Mouse (Mus musculus) limb, embryonic 11.5 days (tissue): ENCODE results near the gene Ccdc9. TPM values are rescaled to one million over a fixed set of nuclear protein-coding genes. Genes with fewer than 3 reads are reported as not detected.
"Not testable (repeated sequence)": the region's sequence is repeated elsewhere in the genome, so short reads cannot be mapped to it uniquely, and the experiment has no call there.

ENCODE experiments used
- ATAC-seq: fragments of 200-750 bp; cut with Nextera tagmentation; 2 replicates; pipeline ENCODE4 v1.8.0; 2017; ENCODE audit warnings: low read depth; ENCODE audit not compliant: insufficient number of reproducible peaks, low FRiP score, low TSS enrichment
- DNase-seq: peaks from one replicate; pipeline ENCODE4 v3.0.0-alpha.2; 2015; ENCODE audit warnings: low spot score
- H3K27ac ChIP-seq: fragments of 300-500 bp; sonication (generic); replicated peaks from 2 replicates; pipeline ENCODE4 v1.5.1; 2014; ENCODE audit warnings: low read depth, mild to moderate bottlenecking, low read length
- H3K27me3 ChIP-seq: fragments of 300-500 bp; sonication (generic); 2 replicates; pipeline ENCODE4 v1.6.1; 2014; ENCODE audit warnings: mild to moderate bottlenecking, low read length, mixed read lengths; ENCODE audit not compliant: control insufficient read depth, insufficient read depth
- H3K36me3 ChIP-seq: fragments of 300-500 bp; sonication (generic); 2 replicates; pipeline ENCODE4 v1.6.1; 2014; ENCODE audit warnings: mild to moderate bottlenecking, low read length, moderate library complexity, mixed read lengths; ENCODE audit not compliant: control insufficient read depth, insufficient read depth
- H3K4me1 ChIP-seq: fragments of 300-500 bp; sonication (generic); 2 replicates; pipeline ENCODE4 v1.6.1; 2014; ENCODE audit warnings: low read length, mixed read lengths; ENCODE audit not compliant: control insufficient read depth, insufficient read depth
- H3K4me2 ChIP-seq: fragments of 300-500 bp; sonication (generic); 2 replicates; pipeline ENCODE4 v1.6.1; 2014; ENCODE audit warnings: low read depth, mild to moderate bottlenecking, moderate library complexity; ENCODE audit not compliant: severe bottlenecking
- H3K4me3 ChIP-seq: fragments of 300-500 bp; sonication (generic); 2 replicates; pipeline ENCODE4 v1.5.1; 2014; ENCODE audit warnings: low read depth, low read length
- H3K9ac ChIP-seq: fragments of 300-500 bp; sonication (generic); 2 replicates; pipeline ENCODE4 v1.6.1; 2014; ENCODE audit warnings: mild to moderate bottlenecking, low read length
- H3K9me3 ChIP-seq: fragments of 300-500 bp; sonication (generic); 2 replicates; pipeline ENCODE4 v1.6.1; 2016; ENCODE audit warnings: low read length; ENCODE audit not compliant: control insufficient read depth
- WGBS: fragments of 180-500 bp; shearing (Covaris S2); extraction: QIAGEN DNeasy Blood & Tissue Kit; methylation state at CpG from one replicate; pipeline ENCODE4 v1.1.7; 2014; 5-methylcytosine and 5-hydroxymethylcytosine counted together
- polyA plus RNA-seq: library from polyadenylated mRNA; unstranded; fragments of >200 nt; fragmentation: Nextera tagmentation; extraction: Ambion mirVana; gene quantifications from 2 replicates; pipeline ENCODE4 v1.2.1, GENCODE M21; 2014

The Ccdc9 gene
- polyA plus RNA-seq, 1 experiment from 2014 or later = 20.2 TPM

GRCm38 (mm10) chr7:16271139-16271538 is 15.5 kb downstream of the Ccdc9 start:
- DNase-seq = no peak
- Histone ChIP-seq H3K4me1 (peaks cover 14% of the 10 kb centered on the region), H3K27ac (no peak overlapping the region), H3K9ac (no peak overlapping the region), H3K36me3 (no peaks in the 10 kb centered on the region; the same call in 1 of the 2 replicates), H3K4me2 (no peak overlapping the region), H3K4me3 (no peak overlapping the region), H3K27me3 (no peaks in the 10 kb centered on the region), H3K9me3 (no peaks in the 10 kb centered on the region)
- ATAC-seq = no peak
- 65% methylated on average over 1 of the region's 1 CpGs for WGBS

- DNase-seq, H3K36me3 ChIP-seq, H3K4me2 ChIP-seq, H3K4me3 ChIP-seq, H3K27me3 ChIP-seq, ATAC-seq, H3K9me3 ChIP-seq, H3K4me1 ChIP-seq, H3K27ac ChIP-seq, H3K9ac ChIP-seq: not testable (repeated sequence)
- 86% methylated on average over 7 of the region's 7 CpGs for WGBS
These were observed 20.0 kb downstream of the Ccdc9 start for GRCm38 (mm10) chr7:16266593-16266992.

- DNase-seq = no peak
- no peak overlapping the region for H3K4me2 ChIP-seq
These were observed 20.7 kb downstream of the Ccdc9 start for GRCm38 (mm10) chr7:16265856-16266255.

GRCm38 (mm10) chr7:16263843-16264242 is 22.8 kb downstream of the Ccdc9 start:
- Histone ChIP-seq H3K9ac (no peak overlapping the region), H3K27ac (no peak overlapping the region), H3K36me3 (no peaks in the 10 kb centered on the region), H3K4me2 (no peak overlapping the region), H3K4me3 (no peak overlapping the region), H3K27me3 (no peaks in the 10 kb centered on the region), H3K9me3 (peaks cover 3% of the 10 kb centered on the region; the same call in 1 of the 2 replicates), H3K4me1 (no peaks in the 10 kb centered on the region)
- ATAC-seq (no peak), DNase-seq (no peak)
- 88% methylated on average over 5 of the region's 5 CpGs for WGBS

More at GRCm38 (mm10) chr7:16265856-16266255, 20.7 kb downstream of the Ccdc9 start:
- H3K9me3 ChIP-seq = peaks cover 3% of the 10 kb centered on the region; the same call in 1 of the 2 replicates
- ATAC-seq = no peak
- H3K27ac ChIP-seq = no peak overlapping the region
- H3K4me1 ChIP-seq = no peaks in the 10 kb centered on the region
- no peaks in the 10 kb centered on the region for H3K27me3 ChIP-seq
- no peak overlapping the region for H3K4me3 ChIP-seq
- H3K36me3 ChIP-seq = no peaks in the 10 kb centered on the region
- WGBS = 87% methylated on average over 11 of the region's 11 CpGs
- H3K9ac ChIP-seq = no peak overlapping the region

GRCm38 (mm10) chr7:16263015-16263787 is 23.4 kb downstream of the Ccdc9 start:
- Histone ChIP-seq H3K9ac (no peak overlapping the region), H3K4me2 (no peak overlapping the region), H3K4me1 (no peaks in the 10 kb centered on the region), H3K36me3 (no peaks in the 10 kb centered on the region), H3K4me3 (no peak overlapping the region), H3K27me3 (no peaks in the 10 kb centered on the region), H3K27ac (no peak overlapping the region), H3K9me3 (peaks cover 3% of the 10 kb centered on the region; the same call in 1 of the 2 replicates)
- WGBS = 27% methylated on average over 8 of the region's 8 CpGs
- DNase-seq = peak; percentile 79
- no peak for ATAC-seq

GRCm38 (mm10) chr7:16261097-16261496 is 25.5 kb downstream of the Ccdc9 start:
- Histone ChIP-seq H3K9me3 (peaks cover 3% of the 10 kb centered on the region; the same call in 1 of the 2 replicates), H3K4me2 (no peak overlapping the region), H3K4me3 (no peak overlapping the region), H3K9ac (no peak overlapping the region), H3K27ac (no peak overlapping the region), H3K36me3 (no peaks in the 10 kb centered on the region), H3K4me1 (no peaks in the 10 kb centered on the region), H3K27me3 (no peaks in the 10 kb centered on the region)
- 62% methylated on average over 1 of the region's 1 CpGs for WGBS
- no peak for DNase-seq
- no peak for ATAC-seq

GRCm38 (mm10) chr7:16259110-16259590 is 27.4 kb downstream of the Ccdc9 start, which contains the start of gene C5ar1:
C5ar1 (minus strand) TSS chr7:16259540.
- ATAC-seq (no peak), DNase-seq (no peak)
- no peak within 1 kb of the TSS for H3K9ac ChIP-seq
- no peaks in the 10 kb centered on the region for H3K36me3 ChIP-seq
- no peak within 1 kb of the TSS for H3K4me2 ChIP-seq
- H3K4me1 ChIP-seq = no peaks in the 10 kb centered on the region
- H3K27ac ChIP-seq = no peak within 1 kb of the TSS
- no peaks in the 10 kb centered on the region for H3K27me3 ChIP-seq
- WGBS = 81% methylated on average over 5 of the region's 5 CpGs
- H3K9me3 ChIP-seq = no peaks in the 10 kb centered on the region
- H3K4me3 ChIP-seq = no peak within 1 kb of the TSS

- WGBS = 86% methylated on average over 11 of the region's 11 CpGs
- H3K4me1 ChIP-seq = no peaks in the 10 kb centered on the region
- no peak overlapping the region for H3K4me2 ChIP-seq
- no peaks in the 10 kb centered on the region for H3K9me3 ChIP-seq
- no peaks in the 10 kb centered on the region for H3K36me3 ChIP-seq
- H3K9ac ChIP-seq = no peak overlapping the region
- no peak overlapping the region for H3K27ac ChIP-seq
- DNase-seq (no peak), ATAC-seq (no peak)
- no peak overlapping the region for H3K4me3 ChIP-seq
- H3K27me3 ChIP-seq = no peaks in the 10 kb centered on the region
These were observed 28.8 kb downstream of the Ccdc9 start for GRCm38 (mm10) chr7:16257830-16258229.
